Mouse (Mus musculus) intestine, embryonic 15.5 days (tissue): Measurements from ENCODE around the gene Cacng7. TPM values are rescaled to one million over a fixed set of nuclear protein-coding genes. Genes with fewer than 3 reads are reported as not detected.

Experiments used
- ATAC-seq: fragments of 200-750 bp; cut with Nextera tagmentation; 2 replicates; pipeline ENCODE4 v1.8.0; 2017; ENCODE audit warnings: moderate TSS enrichment, moderate library complexity
- H3K27ac ChIP-seq: fragments of 300-500 bp; sonication (generic); 2 replicates; pipeline ENCODE4 v1.5.1; 2015; ENCODE audit warnings: mild to moderate bottlenecking, inconsistent platforms
- H3K27me3 ChIP-seq: fragments of 300-500 bp; sonication (generic); replicated peaks from 2 replicates; pipeline ENCODE4 v1.6.1; 2015; ENCODE audit warnings: inconsistent platforms
- H3K36me3 ChIP-seq: fragments of 300-500 bp; sonication (generic); 2 replicates; pipeline ENCODE4 v1.6.1; 2015; ENCODE audit warnings: inconsistent platforms
- H3K4me1 ChIP-seq: fragments of 300-500 bp; sonication (generic); replicated peaks from 2 replicates; pipeline ENCODE4 v1.6.1; 2015; ENCODE audit warnings: inconsistent platforms
- H3K4me2 ChIP-seq: fragments of 300-500 bp; sonication (generic); replicated peaks from 2 replicates; pipeline ENCODE4 v1.6.1; 2015; ENCODE audit warnings: mild to moderate bottlenecking, inconsistent platforms
- H3K4me3 ChIP-seq: fragments of 300-500 bp; sonication (generic); replicated peaks from 2 replicates; pipeline ENCODE4 v1.5.1; 2015; ENCODE audit warnings: inconsistent platforms
- H3K9ac ChIP-seq: fragments of 300-500 bp; sonication (generic); 2 replicates; pipeline ENCODE4 v1.6.1; 2015; ENCODE audit warnings: inconsistent platforms
- H3K9me3 ChIP-seq: fragments of 300-500 bp; sonication (generic); 2 replicates; pipeline ENCODE4 v1.6.1; 2016; ENCODE audit warnings: inconsistent platforms
- WGBS: fragments of 180-500 bp; shearing (Covaris S2); methylation state at CpG from one replicate; pipeline ENCODE4 v1.1.7; 2015; 5-methylcytosine and 5-hydroxymethylcytosine counted together
- polyA plus RNA-seq: library from polyadenylated mRNA; unstranded; fragments of >200 nt; fragmentation: Nextera tagmentation; extraction: Ambion mirVana; gene quantifications from 2 replicates; pipeline ENCODE4 v1.2.1, GENCODE M21; 2015

The Cacng7 gene
- polyA plus RNA-seq, 1 experiment from 2014 or later = 1.2 TPM

GRCm38 (mm10) chr7:3354850-3355249 lies 22.1 kb downstream of the Cacng7 start:
- no peak overlapping the region for H3K27ac ChIP-seq
- H3K4me1 ChIP-seq = no peaks in the 10 kb centered on the region
- H3K9ac ChIP-seq = no peak overlapping the region
- H3K4me2 ChIP-seq = no peak overlapping the region
- H3K4me3 ChIP-seq = no peak overlapping the region
- H3K36me3 ChIP-seq = no peaks in the 10 kb centered on the region
- no peaks in the 10 kb centered on the region for H3K9me3 ChIP-seq
- WGBS = 80% methylated on average over 6 of the region's 6 CpGs
- no peaks in the 10 kb centered on the region for H3K27me3 ChIP-seq
- no peak for ATAC-seq

- Histone ChIP-seq H3K4me1 (no peaks in the 10 kb centered on the region), H3K4me2 (no peak overlapping the region), H3K36me3 (no peaks in the 10 kb centered on the region), H3K4me3 (no peak overlapping the region), H3K9me3 (no peaks in the 10 kb centered on the region), H3K27ac (no peak overlapping the region), H3K27me3 (no peaks in the 10 kb centered on the region), H3K9ac (no peak overlapping the region)
- no peak for ATAC-seq
- 91% methylated on average over 1 of the region's 1 CpGs for whole genome bisulfite sequencing
These were observed 27.9 kb downstream of the Cacng7 start for GRCm38 (mm10) chr7:3360678-3361077.

GRCm38 (mm10) chr7:3365547-3366279 lies 33.0 kb downstream of the Cacng7 start:
- Histone ChIP-seq H3K4me2 (no peak overlapping the region), H3K27ac (no peak overlapping the region), H3K4me1 (peaks cover 8% of the 10 kb centered on the region; the same call in 1 of the 2 replicates), H3K36me3 (no peaks in the 10 kb centered on the region), H3K27me3 (peaks cover 17% of the 10 kb centered on the region; the same call in 1 of the 2 replicates), H3K9me3 (no peaks in the 10 kb centered on the region), H3K9ac (no peak overlapping the region), H3K4me3 (no peak overlapping the region)
- 39% methylated on average over 11 of the region's 11 CpGs for WGBS
- ATAC-seq = no peak

GRCm38 (mm10) chr7:3366705-3367516 lies 34.2 kb downstream of the Cacng7 start:
- H3K4me3 ChIP-seq = no peak overlapping the region
- no peaks in the 10 kb centered on the region for H3K9me3 ChIP-seq
- WGBS = 21% methylated on average over 42 of the region's 42 CpGs
- H3K36me3 ChIP-seq = no peaks in the 10 kb centered on the region
- ATAC-seq = peak; percentile 41
- H3K9ac ChIP-seq = no peak overlapping the region
- peaks cover 17% of the 10 kb centered on the region; the same call in 1 of the 2 replicates for H3K27me3 ChIP-seq
- H3K4me1 ChIP-seq = peaks cover 8% of the 10 kb centered on the region; the same call in 1 of the 2 replicates
- peak overlapping the region; percentile 42 for H3K4me2 ChIP-seq
- no peak overlapping the region for H3K27ac ChIP-seq

GRCm38 (mm10) chr7:3367569-3367968 lies 34.8 kb downstream of the Cacng7 start:
- H3K27me3 ChIP-seq = peaks cover 17% of the 10 kb centered on the region; the same call in 1 of the 2 replicates
- ATAC-seq = no peak
- H3K4me3 ChIP-seq = no peak overlapping the region
- H3K27ac ChIP-seq = no peak overlapping the region
- H3K9ac ChIP-seq = no peak overlapping the region
- H3K9me3 ChIP-seq = no peaks in the 10 kb centered on the region
- no peaks in the 10 kb centered on the region for H3K36me3 ChIP-seq
- H3K4me1 ChIP-seq = peaks cover 8% of the 10 kb centered on the region; the same call in 1 of the 2 replicates
- peak overlapping the region; percentile 42; the same call in 1 of the 2 replicates for H3K4me2 ChIP-seq
- 13% methylated on average over 11 of the region's 11 CpGs for whole genome bisulfite sequencing

- Histone ChIP-seq H3K36me3 (no peaks in the 10 kb centered on the region), H3K9ac (no peak overlapping the region), H3K9me3 (no peaks in the 10 kb centered on the region), H3K27ac (no peak overlapping the region), H3K4me3 (no peak overlapping the region), H3K4me1 (peaks cover 8% of the 10 kb centered on the region; the same call in 1 of the 2 replicates), H3K4me2 (no peak overlapping the region), H3K27me3 (peaks cover 17% of the 10 kb centered on the region; the same call in 1 of the 2 replicates)
- ATAC-seq = no peak
- whole genome bisulfite sequencing = 24% methylated on average over 12 of the region's 12 CpGs
These were observed 35.6 kb downstream of the Cacng7 start for GRCm38 (mm10) chr7:3368311-3368710.

GRCm38 (mm10) chr7:3369189-3369588 lies 36.4 kb downstream of the Cacng7 start:
- no peak overlapping the region for H3K9ac ChIP-seq
- peaks cover 8% of the 10 kb centered on the region; the same call in 1 of the 2 replicates for H3K4me1 ChIP-seq
- no peaks in the 10 kb centered on the region for H3K36me3 ChIP-seq
- H3K4me3 ChIP-seq = no peak overlapping the region
- no peaks in the 10 kb centered on the region for H3K9me3 ChIP-seq
- peaks cover 17% of the 10 kb centered on the region; the same call in 1 of the 2 replicates for H3K27me3 ChIP-seq
- no peak overlapping the region for H3K4me2 ChIP-seq
- ATAC-seq = no peak
- H3K27ac ChIP-seq = no peak overlapping the region
- WGBS = 75% methylated on average over 6 of the region's 6 CpGs

GRCm38 (mm10) chr7:3370407-3370806 lies 37.7 kb downstream of the Cacng7 start:
- no peak overlapping the region for H3K27ac ChIP-seq
- 45% methylated on average over 4 of the region's 4 CpGs for WGBS
- H3K4me2 ChIP-seq = no peak overlapping the region
- H3K9ac ChIP-seq = no peak overlapping the region
- no peaks in the 10 kb centered on the region for H3K36me3 ChIP-seq
- no peak for ATAC-seq
- H3K4me1 ChIP-seq = peaks cover 8% of the 10 kb centered on the region; the same call in 1 of the 2 replicates
- no peaks in the 10 kb centered on the region for H3K9me3 ChIP-seq
- peaks cover 17% of the 10 kb centered on the region; the same call in 1 of the 2 replicates for H3K27me3 ChIP-seq
- H3K4me3 ChIP-seq = no peak overlapping the region

- Histone ChIP-seq H3K4me1 (0 out of 2 replicates have a peak, but pooled peaks cover 3% of the 10 kb centered on the region), H3K4me3 (no peak overlapping the region), H3K27ac (no peak overlapping the region), H3K27me3 (0 out of 2 replicates have a peak, but pooled peaks cover 6% of the 10 kb centered on the region), H3K36me3 (no peaks in the 10 kb centered on the region), H3K4me2 (no peak overlapping the region), H3K9me3 (no peaks in the 10 kb centered on the region), H3K9ac (no peak overlapping the region)
- ATAC-seq = no peak
- 61% methylated on average over 2 of the region's 2 CpGs for WGBS
These were observed 39.6 kb downstream of the Cacng7 start for GRCm38 (mm10) chr7:3372376-3372775.

- H3K27me3 ChIP-seq = 0 out of 2 replicates have a peak, but pooled peaks cover 4% of the 10 kb centered on the region
- no peaks in the 10 kb centered on the region for H3K9me3 ChIP-seq
- no peaks in the 10 kb centered on the region for H3K4me1 ChIP-seq
- no peak overlapping the region for H3K4me2 ChIP-seq
- H3K36me3 ChIP-seq = no peaks in the 10 kb centered on the region
- 79% methylated on average over 8 of the region's 8 CpGs for WGBS
- no peak overlapping the region for H3K4me3 ChIP-seq
- H3K9ac ChIP-seq = no peak overlapping the region
- ATAC-seq = no peak
- no peak overlapping the region for H3K27ac ChIP-seq
These were observed 41.0 kb downstream of the Cacng7 start for GRCm38 (mm10) chr7:3373754-3374153.

GRCm38 (mm10) chr7:3376831-3377230 lies 44.1 kb downstream of the Cacng7 start:
- no peak overlapping the region for H3K4me3 ChIP-seq
- no peaks in the 10 kb centered on the region for H3K9me3 ChIP-seq
- no peaks in the 10 kb centered on the region for H3K36me3 ChIP-seq
- ATAC-seq = no peak
- 60% methylated on average over 4 of the region's 4 CpGs for WGBS
- no peak overlapping the region for H3K27ac ChIP-seq
- no peaks in the 10 kb centered on the region for H3K4me1 ChIP-seq
- H3K4me2 ChIP-seq = no peak overlapping the region
- no peak overlapping the region for H3K9ac ChIP-seq
- no peaks in the 10 kb centered on the region for H3K27me3 ChIP-seq

- H3K4me3 ChIP-seq = no peak overlapping the region
- ATAC-seq = no peak
- no peak overlapping the region for H3K27ac ChIP-seq
- no peaks in the 10 kb centered on the region for H3K9me3 ChIP-seq
- no peaks in the 10 kb centered on the region for H3K36me3 ChIP-seq
- no peaks in the 10 kb centered on the region for H3K27me3 ChIP-seq
- WGBS = 84% methylated on average over 9 of the region's 9 CpGs
- H3K4me1 ChIP-seq = no peaks in the 10 kb centered on the region
- H3K9ac ChIP-seq = no peak overlapping the region
- no peak overlapping the region for H3K4me2 ChIP-seq
These were observed 49.4 kb downstream of the Cacng7 start for GRCm38 (mm10) chr7:3382123-3382522.
